Mouse (Mus musculus) heart, postnatal 14 days (tissue): ENCODE results near the gene Arl8a. TPM values are rescaled to one million over a fixed set of nuclear protein-coding genes. Genes with fewer than 3 reads are reported as not detected.
"Not testable (repeated sequence)": the region's sequence is repeated elsewhere in the genome, so short reads cannot be mapped to it uniquely, and the experiment has no call there.

Experiments used
- DNase-seq, 2 experiments: peaks; one replicate each; pipeline ENCODE4 v3.0.0; 2021 to 2022
- intact Hi-C: fragments of 180-260 bp; cut with DNase I; formaldehyde crosslinking; loops from one replicate; pipeline ENCODE4 v1.15.1; 2025
- long read RNA-seq, 2 experiments: library from polyadenylated mRNA; stranded (forward); transcript quantifications; one replicate each; pipeline ENCODE4 v2.0.0; 2021
- total RNA-seq, 2 experiments: library from RNA; stranded (reverse); gene quantifications; 2 replicates each; pipeline ENCODE4 v1.2.3; 2021

Arl8a gene
- total RNA-seq = 10 to 100 TPM; 25.7 to 28.0 TPM
- long read RNA-seq, experiment 1, transcript Arl8a-201 (7 exons, 1,713 nt) = major isoform, 36 of 44 reads
- long read RNA-seq, experiment 1, partial matches to known transcripts = 1 of 44 reads
- long read RNA-seq, experiment 1, other reads (novel, unspliced or antisense) = 7 of 44 reads
- long read RNA-seq, experiment 2, transcript Arl8a-201 (7 exons, 1,713 nt) = major isoform, 28 of 34 reads
- long read RNA-seq, experiment 2, partial matches to known transcripts = 0 of 34 reads
- long read RNA-seq, experiment 2, other reads (novel, unspliced or antisense) = 6 of 34 reads

- peak; percentile 88 to 94 for DNase-seq
- intact Hi-C loops = no loop called here
Observed at GRCm38 (mm10) chr1:135146077-135146945, at the start of gene Arl8a. Arl8a (plus strand) TSS chr1:135146824.

DNA sequence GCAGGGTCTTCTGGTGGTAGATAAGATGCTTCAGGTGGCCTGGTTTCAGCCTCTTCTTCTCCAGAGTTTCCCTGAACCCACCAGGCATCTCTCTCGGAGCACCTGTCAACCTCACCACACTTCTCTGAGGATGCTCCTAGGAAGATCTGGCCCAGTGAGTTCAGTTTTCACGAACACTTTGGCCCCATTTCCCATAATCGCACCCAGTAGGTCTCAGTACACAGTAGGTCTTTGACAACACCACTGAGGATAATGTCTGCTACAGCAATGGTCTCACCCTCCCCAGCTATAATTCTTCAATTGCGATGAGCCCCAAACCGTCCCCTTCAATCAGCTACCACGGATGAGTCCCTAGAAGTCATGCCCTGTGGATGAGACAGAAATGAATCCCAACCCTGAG lies 49.2 kb upstream of the Arl8a start:
- intact Hi-C loops = no loop called here

GRCm38 (mm10) chr1:135098441-135098840 lies 48.2 kb upstream of the Arl8a start:
- intact Hi-C loops = no loop called here
- DNase-seq = peak; percentile 78 to 82

More for the DNA sequence above, 49.2 kb upstream of the Arl8a start:
- DNase-seq = no peak

DNA sequence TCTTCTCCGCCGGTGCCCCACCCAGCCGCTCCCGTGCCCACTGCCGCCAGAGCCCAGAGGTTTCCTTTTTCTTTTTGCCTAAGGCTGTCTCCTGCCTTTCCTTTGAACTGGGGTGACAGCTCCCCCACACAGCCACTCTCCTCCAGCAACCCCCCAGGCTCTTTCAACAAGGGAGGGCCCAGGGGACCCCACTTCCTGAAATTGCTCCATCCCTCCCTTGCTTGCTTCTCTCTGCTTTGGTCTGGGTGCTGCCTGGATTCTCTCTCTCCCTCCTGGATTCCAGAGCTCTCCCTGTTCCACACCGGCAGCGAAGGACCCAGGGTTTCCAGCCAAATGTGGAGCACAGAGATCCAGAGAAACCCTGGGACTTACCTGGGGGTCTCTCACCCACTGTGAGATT lies 46.2 kb upstream of the Arl8a start:
- no peak for DNase-seq
- intact Hi-C loops = no loop called here

DNA sequence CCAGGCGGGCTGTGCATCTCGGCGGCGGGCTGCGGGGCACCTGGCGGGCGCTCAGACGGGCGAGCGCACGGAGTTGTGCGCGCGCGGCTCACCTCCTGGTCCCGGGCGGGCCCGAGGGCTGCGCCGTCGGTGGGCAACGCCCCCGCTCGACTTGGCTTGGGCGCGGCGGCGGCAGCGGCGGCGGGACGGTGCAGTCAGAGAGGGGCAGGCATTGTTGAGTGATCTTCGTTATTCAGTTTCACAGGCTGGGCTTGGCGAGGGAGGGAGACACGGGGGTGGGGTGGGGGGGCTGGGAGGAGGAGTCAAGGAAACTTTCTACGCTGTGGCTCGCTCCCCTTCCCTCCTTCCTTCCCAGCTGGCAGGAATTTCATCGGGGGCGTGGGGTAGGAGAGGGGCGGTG lies 41.5 kb upstream of the Arl8a start, which contains the start of gene Lgr6:
TSS of gene Lgr6 (minus strand) at position 153 of the 400 bp plus-strand sequence.
- intact Hi-C loops = loop anchor here (5.0 kb wide), 1 partner anchor 73 kb away; no protein-coding TSS in a partner anchor
- DNase-seq = peak; percentile 43 to 53

- DNase-seq = peak; percentile 80 to 84
- intact Hi-C loops = loop anchor here (1.0 to 5.0 kb wide), 2 partner anchors 74 to 117 kb away; no protein-coding TSS in a partner anchor
Observed at GRCm38 (mm10) chr1:135105951-135106350, 40.7 kb upstream of the Arl8a start.

DNA sequence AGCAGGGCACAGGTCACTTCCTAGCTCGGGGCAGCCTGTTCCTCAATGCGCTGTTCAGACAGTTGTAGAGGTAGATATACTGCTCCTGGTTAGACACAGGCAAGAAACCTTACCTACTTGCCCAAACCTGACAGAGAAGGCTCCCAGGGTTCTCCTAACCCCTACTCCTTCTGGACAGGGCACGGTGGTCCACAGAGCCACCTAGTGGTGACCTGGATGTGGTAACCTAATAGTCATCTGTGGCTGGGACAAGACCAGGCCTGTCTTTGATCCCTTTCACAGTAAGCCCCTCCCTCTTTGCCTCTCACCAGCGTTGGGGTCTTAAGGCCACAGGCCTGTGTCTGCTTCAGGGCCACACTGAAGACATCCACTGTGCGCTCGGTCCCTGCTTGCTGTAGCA lies 38.0 kb upstream of the Arl8a start:
- DNase-seq = peak; percentile 47 to 70
- intact Hi-C loops = loop anchor here (5.0 kb wide), 1 partner anchor 76 kb away; no protein-coding TSS in a partner anchor

- DNase-seq = peak; percentile 75 to 87
Observed at GRCm38 (mm10) chr1:135110075-135110474, 36.5 kb upstream of the Arl8a start.

GRCm38 (mm10) chr1:135111271-135111670 lies 35.4 kb upstream of the Arl8a start:
- intact Hi-C loops = loop anchor here (2.0 kb wide), 1 partner anchor 258 kb away; no protein-coding TSS in a partner anchor
- not testable (repeated sequence) for DNase-seq

More at GRCm38 (mm10) chr1:135110075-135110474, 36.5 kb upstream of the Arl8a start:
- intact Hi-C loops = loop anchor here (2.0 kb wide), 1 partner anchor 259 kb away; no protein-coding TSS in a partner anchor

- DNase-seq = peak in 1 of 2 experiments; percentile 50
- intact Hi-C loops = loop anchor here (2.0 kb wide), 1 partner anchor 18 kb away; no protein-coding TSS in a partner anchor
Observed at GRCm38 (mm10) chr1:135112661-135113060, 34.0 kb upstream of the Arl8a start.

GRCm38 (mm10) chr1:135124573-135125363 lies 21.9 kb upstream of the Arl8a start:
- DNase-seq = no peak
- intact Hi-C loops = no loop called here

DNA sequence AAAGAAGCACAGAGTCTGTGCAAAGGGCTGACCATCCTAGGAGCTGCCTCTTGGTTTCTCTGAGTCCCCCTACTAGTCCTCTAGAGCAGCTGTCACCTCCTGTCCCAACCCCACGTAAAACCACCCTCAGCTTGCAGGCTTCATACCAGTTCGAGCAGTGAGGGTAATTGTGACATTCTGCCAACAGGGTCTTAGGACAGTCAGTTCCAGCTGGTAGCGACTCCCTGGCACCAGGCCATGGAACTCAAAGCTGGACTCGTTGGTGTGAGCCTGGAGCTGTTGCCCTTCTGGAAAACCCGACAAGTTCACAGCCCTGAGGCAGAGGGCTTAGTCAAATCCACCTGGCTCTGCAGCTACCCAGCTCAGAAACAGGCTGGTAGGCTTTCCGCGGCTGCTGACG lies 20.6 kb upstream of the Arl8a start:
- DNase-seq = no peak
- intact Hi-C loops = no loop called here

- no peak for DNase-seq
- intact Hi-C loops = no loop called here
Observed at GRCm38 (mm10) chr1:135126443-135127027, 20.1 kb upstream of the Arl8a start.

GRCm38 (mm10) chr1:135128011-135128441 lies 18.6 kb upstream of the Arl8a start:
- intact Hi-C loops = no loop called here
- DNase-seq = no peak

- DNase-seq = no peak
- intact Hi-C loops = no loop called here
Observed at GRCm38 (mm10) chr1:135128986-135129385, 17.6 kb upstream of the Arl8a start.

DNA sequence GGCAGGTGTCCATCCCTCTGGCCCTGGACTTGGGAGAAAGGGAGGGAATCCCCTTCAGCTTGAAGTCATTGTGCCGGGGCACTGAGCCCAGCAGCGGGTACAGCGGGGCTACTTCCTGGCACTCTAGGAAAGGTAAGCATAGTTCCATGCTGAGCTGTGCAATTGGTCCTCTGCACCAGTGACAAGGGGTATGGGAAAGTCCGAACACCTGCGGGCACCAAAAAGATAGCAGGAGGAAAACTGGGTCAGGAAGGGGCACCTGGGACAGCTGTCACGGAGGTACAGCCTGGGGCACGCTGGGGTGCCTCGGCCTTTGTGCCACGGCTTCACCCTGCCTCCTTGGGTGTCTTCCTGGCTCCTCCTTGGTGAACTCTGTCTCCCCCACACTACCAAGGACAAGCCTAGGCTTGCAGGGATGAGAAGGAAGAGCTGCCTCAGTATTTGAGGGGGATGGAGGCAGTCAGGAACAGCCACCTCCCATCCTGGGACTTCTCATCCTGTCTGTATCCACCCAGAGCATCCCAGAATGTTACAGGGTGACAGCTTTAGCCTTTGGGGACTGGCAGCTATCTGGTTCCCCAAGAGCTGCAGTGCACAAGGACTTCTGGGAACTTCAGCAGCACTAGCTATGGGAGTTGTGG lies 17.0 kb upstream of the Arl8a start:
- intact Hi-C loops = loop anchor here (2.0 kb wide), 1 partner anchor 17 kb away; no protein-coding TSS in a partner anchor
- DNase-seq = no peak

GRCm38 (mm10) chr1:135130376-135131018 lies 16.1 kb upstream of the Arl8a start:
- intact Hi-C loops = loop anchor here (2.0 kb wide), 1 partner anchor 18 kb away; no protein-coding TSS in a partner anchor
- DNase-seq = no peak

DNA sequence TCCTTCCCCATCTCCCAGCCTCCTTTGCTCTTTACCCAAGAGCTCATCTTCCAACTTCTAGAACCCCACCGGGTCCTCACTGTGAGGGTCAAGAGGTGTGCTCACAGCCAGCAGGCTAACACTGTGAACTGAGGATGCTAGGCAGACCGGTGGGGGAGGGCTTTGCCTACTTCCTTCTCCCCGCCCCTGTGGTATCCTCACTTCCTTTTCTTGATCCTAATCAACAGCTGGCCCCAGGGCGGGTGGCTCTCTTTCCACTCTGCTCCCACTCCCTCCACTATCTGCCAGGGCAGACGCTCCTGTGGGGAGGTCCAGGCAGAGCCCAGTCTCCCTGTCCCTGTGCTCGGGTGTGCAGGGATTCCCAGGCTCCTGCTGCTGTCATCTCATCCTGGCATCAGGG lies 15.6 kb upstream of the Arl8a start:
- intact Hi-C loops = loop anchor here (2.0 kb wide), 1 partner anchor 18 kb away; no protein-coding TSS in a partner anchor
- no peak for DNase-seq
